Mouse (Mus musculus) spleen, adult 2 months (tissue): ENCODE results near the gene Cish.
"Not testable (repeated sequence)": the region's sequence is repeated elsewhere in the genome, so short reads cannot be mapped to it uniquely, and the experiment has no call there.

Source experiments
- CTCF ChIP-seq: fragments of 200-500 bp; IDR thresholded peaks from 2 replicates; pipeline ENCODE4 v1.5.1; 2011; ENCODE audit warnings: mild to moderate bottlenecking, inconsistent platforms; ENCODE audit not compliant: insufficient read depth, insufficient read length, insufficient replicate concordance; ENCODE audit errors: extremely low read depth
- POLR2A ChIP-seq: fragments of 200-500 bp; IDR thresholded peaks from 2 replicates; pipeline ENCODE4 v1.6.1; 2011; ENCODE audit warnings: low read depth, low read length, inconsistent platforms

- TF ChIP-seq CTCF, POLR2A: not testable (repeated sequence)
Measured at GRCm38 (mm10) chr9:107306673-107307072, 10.8 kb downstream of the Cish start.
